Mouse (Mus musculus): Measurements from ENCODE around the gene Stx4a.
"Not testable (repeated sequence)": the region's sequence is repeated elsewhere in the genome, so short reads cannot be mapped to it uniquely, and the experiment has no call there.

The Stx4a gene

GRCm38 (mm10) chr7:127824176-127824871 lies at the start of gene Stx4a, which contains the start of gene Stx1b:
Gene Stx4a, plus strand, starts transcription at chr7:127824294.
Gene Stx1b, minus strand, starts transcription at chr7:127824549.
- DNase-seq (ENCODE audit: low spot score in 2 of 2): peak; percentile 62 to 65

- DNase-seq (ENCODE audit: low spot score in 2 of 2): not testable (repeated sequence)
Observed at GRCm38 (mm10) chr7:127775837-127776236, 48.3 kb upstream of the Stx4a start.

- DNase-seq (ENCODE audit: low spot score in 2 of 2): peak; percentile 89 to 90
Observed at GRCm38 (mm10) chr7:127776426-127776825, 47.7 kb upstream of the Stx4a start, which contains the start of gene Setd1a. Gene Setd1a, plus strand, starts transcription at chr7:127776670.

- DNase-seq (ENCODE audit: low spot score in 2 of 2): peak; percentile 95 to 97
Observed at GRCm38 (mm10) chr7:127776878-127777473, 47.1 kb upstream of the Stx4a start.

- DNase-seq (ENCODE audit: low spot score in 2 of 2): peak in 1 of 2 experiments; percentile 35
Observed at GRCm38 (mm10) chr7:127777474-127778266, 46.4 kb upstream of the Stx4a start.

- DNase-seq (ENCODE audit: low spot score in 2 of 2): no peak
Observed at GRCm38 (mm10) chr7:127778350-127778749, 45.7 kb upstream of the Stx4a start.

- no peak for DNase-seq (ENCODE audit: low spot score in 2 of 2)
Observed at GRCm38 (mm10) chr7:127785308-127785707, 38.8 kb upstream of the Stx4a start, which contains the start of gene Gm49388. Gene Gm49388, plus strand, starts transcription at chr7:127785608.

- DNase-seq (ENCODE audit: low spot score in 2 of 2): no peak
Observed at GRCm38 (mm10) chr7:127797076-127797845, 26.8 kb upstream of the Stx4a start.

GRCm38 (mm10) chr7:127798591-127798990 lies 25.5 kb upstream of the Stx4a start:
- no peak for DNase-seq (ENCODE audit: low spot score in 2 of 2)

- DNase-seq (ENCODE audit: low spot score in 2 of 2): no peak
Observed at GRCm38 (mm10) chr7:127799211-127799610, 24.9 kb upstream of the Stx4a start.

- DNase-seq (ENCODE audit: low spot score in 2 of 2): no peak
Observed at GRCm38 (mm10) chr7:127799738-127800137, 24.4 kb upstream of the Stx4a start.

- peak; percentile 83 to 90 for DNase-seq (ENCODE audit: low spot score in 2 of 2)
Observed at GRCm38 (mm10) chr7:127800435-127801009, 23.6 kb upstream of the Stx4a start, which contains the start of gene Hsd3b7. Gene Hsd3b7, plus strand, starts transcription at chr7:127800604.

- DNase-seq (ENCODE audit: low spot score in 2 of 2): no peak
Observed at GRCm38 (mm10) chr7:127801010-127801621, 23.0 kb upstream of the Stx4a start.

- no peak for DNase-seq (ENCODE audit: low spot score in 2 of 2)
Observed at GRCm38 (mm10) chr7:127802313-127802712, 21.8 kb upstream of the Stx4a start.

GRCm38 (mm10) chr7:127808821-127809220 lies 15.3 kb upstream of the Stx4a start:
- DNase-seq (ENCODE audit: low spot score in 2 of 2): no peak

GRCm38 (mm10) chr7:127809846-127810245 lies 14.2 kb upstream of the Stx4a start:
- DNase-seq (ENCODE audit: low spot score in 2 of 2): no peak

GRCm38 (mm10) chr7:127810650-127811049 lies 13.4 kb upstream of the Stx4a start:
- DNase-seq (ENCODE audit: low spot score in 2 of 2): no peak

GRCm38 (mm10) chr7:127811240-127811639 lies 12.9 kb upstream of the Stx4a start:
- no peak for DNase-seq (ENCODE audit: low spot score in 2 of 2)

GRCm38 (mm10) chr7:127812292-127812691 lies 11.8 kb upstream of the Stx4a start:
- no peak for DNase-seq (ENCODE audit: low spot score in 2 of 2)

GRCm38 (mm10) chr7:127813821-127814220 lies 10.3 kb upstream of the Stx4a start:
- DNase-seq (ENCODE audit: low spot score in 2 of 2): no peak
